Mouse (Mus musculus) adrenal gland, postnatal 4 days (tissue): ENCODE data around the gene Nrip1. TPM values are rescaled to one million over a fixed set of nuclear protein-coding genes. Genes with fewer than 3 reads are reported as not detected.
A peak's percentile ranks its signal among the peaks of the same experiment; 100 is the strongest.

ENCODE experiments used
- DNase-seq, 2 experiments: peaks; one replicate each; pipeline ENCODE4 v3.0.0; 2021 to 2022; ENCODE audit warnings: low spot score in 2 of 2, mixed read lengths in 2 of 2
- total RNA-seq, 2 experiments: library from RNA; stranded (reverse); gene quantifications; 2 replicates each; pipeline ENCODE4 v1.2.3; 2021

Nrip1 gene
- total RNA-seq, 2 experiments from 2014 or later: 89.2 to 89.5 TPM

GRCm38 (mm10) chr16:76347719-76348421 is 25.8 kb downstream of the Nrip1 start:
- DNase-seq: no peak

GRCm38 (mm10) chr16:76346371-76346770 is 27.3 kb downstream of the Nrip1 start:
- no peak for DNase-seq

- DNase-seq: no peak
Observed at GRCm38 (mm10) chr16:76344761-76345368, 28.8 kb downstream of the Nrip1 start.

GRCm38 (mm10) chr16:76344030-76344429 is 29.6 kb downstream of the Nrip1 start:
- no peak for DNase-seq

- no peak for DNase-seq
Observed at GRCm38 (mm10) chr16:76341636-76342035, 32.0 kb downstream of the Nrip1 start.

GRCm38 (mm10) chr16:76339256-76339655 is 34.4 kb downstream of the Nrip1 start:
- no peak for DNase-seq

GRCm38 (mm10) chr16:76337351-76337750 is 36.3 kb downstream of the Nrip1 start:
- no peak for DNase-seq

- DNase-seq: no peak
Observed at GRCm38 (mm10) chr16:76336932-76337331, 36.7 kb downstream of the Nrip1 start.

- no peak for DNase-seq
Observed at GRCm38 (mm10) chr16:76335913-76336312, 37.7 kb downstream of the Nrip1 start.

GRCm38 (mm10) chr16:76332127-76332526 is 41.5 kb downstream of the Nrip1 start:
- no peak for DNase-seq

GRCm38 (mm10) chr16:76331231-76331630 is 42.4 kb downstream of the Nrip1 start:
- DNase-seq: no peak

- DNase-seq: no peak
Observed at GRCm38 (mm10) chr16:76325315-76325710, 48.3 kb downstream of the Nrip1 start.

- DNase-seq: no peak
Observed at GRCm38 (mm10) chr16:76324411-76325314, 49.0 kb downstream of the Nrip1 start.

GRCm38 (mm10) chr16:76323594-76324307 is 49.9 kb downstream of the Nrip1 start:
- DNase-seq: no peak

GRCm38 (mm10) chr16:76323141-76323540 is 50.5 kb downstream of the Nrip1 start:
- no peak for DNase-seq

- DNase-seq: peak in 1 of 2 experiments; percentile 32
Observed at GRCm38 (mm10) chr16:76321527-76322165, 52.0 kb downstream of the Nrip1 start.

GRCm38 (mm10) chr16:76320118-76320473 is 53.5 kb downstream of the Nrip1 start:
- no peak for DNase-seq

GRCm38 (mm10) chr16:76319364-76320117 is 54.1 kb downstream of the Nrip1 start:
- no peak for DNase-seq

- no peak for DNase-seq
Observed at GRCm38 (mm10) chr16:76318331-76318922, 55.2 kb downstream of the Nrip1 start.
